Mouse (Mus musculus): ENCODE data around the gene Vmn2r36.
"Not testable (repeated sequence)": the region's sequence is repeated elsewhere in the genome, so short reads cannot be mapped to it uniquely, and the experiment has no call there.

Gene Vmn2r36

GRCm38 (mm10) chr7:7902395-7902794 is at the start of gene Vmn2r36:
Vmn2r36 (minus strand) TSS chr7:7902495.
- not testable (repeated sequence) for DNase-seq (ENCODE audit: low spot score in 2 of 2)
